Mouse (Mus musculus): Measurements from ENCODE around the gene Myl10. TPM values are rescaled to one million over a fixed set of nuclear protein-coding genes. Genes with fewer than 3 reads are reported as not detected.
"Not testable (repeated sequence)": the region's sequence is repeated elsewhere in the genome, so short reads cannot be mapped to it uniquely, and the experiment has no call there.

Myl10 gene
- polyA plus RNA-seq, 1 experiment from 2014 or later: not detected

GRCm38 (mm10) chr5:136726271-136726670, 33.3 kb downstream of the Myl10 start:
- not testable (repeated sequence) for H3K36me3 ChIP-seq; H3K4me3 ChIP-seq; H3K27me3 ChIP-seq (replicated peaks); H3K9ac ChIP-seq; ATAC-seq (ENCODE audit: insufficient number of reproducible peaks, low FRiP score); H3K27ac ChIP-seq (ENCODE audit: poor library complexity, severe bottlenecking); H3K4me2 ChIP-seq; H3K4me1 ChIP-seq (replicated peaks)
- WGBS: 90% methylated on average over 5 of the region's 5 CpGs
- peaks cover 14% of the 10 kb centered on the region for H3K9me3 ChIP-seq (replicated peaks)

DNA sequence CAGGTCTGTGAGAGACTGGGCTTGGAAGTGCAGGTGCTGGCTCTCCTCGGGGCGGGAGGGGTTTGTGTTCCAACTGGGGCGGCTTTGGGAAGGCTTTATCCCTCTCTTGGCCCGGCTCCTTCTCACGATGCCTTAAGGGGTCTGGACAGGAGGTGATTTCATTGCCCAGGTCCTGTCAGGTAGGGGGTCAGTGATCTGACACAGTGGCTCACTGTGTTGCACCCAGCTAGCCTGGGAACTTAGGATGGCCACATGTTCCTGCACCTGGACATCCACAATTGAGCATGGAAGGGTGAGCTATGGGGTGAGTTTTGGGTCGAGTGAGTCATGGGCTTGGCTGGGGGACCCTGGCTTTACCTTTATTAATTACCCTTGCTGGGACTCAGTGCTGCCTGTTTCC, 46.0 kb downstream of the Myl10 start:
- no peak for ATAC-seq (ENCODE audit: insufficient number of reproducible peaks, low FRiP score)
- Histone ChIP-seq H3K36me3 (no peaks in the 10 kb centered on the region), H3K9me3 (replicated peaks) (0 out of 2 replicates have a peak, but pooled peaks cover 4% of the 10 kb centered on the region), H3K4me2 (no peak overlapping the region), H3K4me3 (no peak overlapping the region), H3K4me1 (replicated peaks) (no peaks in the 10 kb centered on the region), H3K27me3 (replicated peaks) (no peaks in the 10 kb centered on the region), H3K27ac (ENCODE audit: poor library complexity, severe bottlenecking) (no peak overlapping the region), H3K9ac (no peak overlapping the region)
- WGBS: 64% methylated on average over 6 of the region's 6 CpGs

GRCm38 (mm10) chr5:136746596-136746995, 53.6 kb downstream of the Myl10 start:
- Histone ChIP-seq H3K4me2 (no peak overlapping the region), H3K27me3 (replicated peaks) (no peaks in the 10 kb centered on the region), H3K9ac (no peak overlapping the region), H3K4me1 (replicated peaks) (no peaks in the 10 kb centered on the region), H3K27ac (ENCODE audit: poor library complexity, severe bottlenecking) (no peak overlapping the region), H3K4me3 (no peak overlapping the region), H3K36me3 (peaks cover 45% of the 10 kb centered on the region), H3K9me3 (replicated peaks) (peaks cover 66% of the 10 kb centered on the region)
- no peak for ATAC-seq (ENCODE audit: insufficient number of reproducible peaks, low FRiP score)
- 77% methylated on average over 9 of the region's 9 CpGs for WGBS

Other genes starting within 250 kb of the Myl10 start
- gene Cux1, start 125.7 kb upstream of the Myl10 start, polyA plus RNA-seq (2016; fragmentation: Nextera tagmentation; extraction: Ambion mirVana): 81.0 and 85.4 TPM in 2 replicates
- gene Col26a1, start 190.1 kb downstream of the Myl10 start, polyA plus RNA-seq (2016; fragmentation: Nextera tagmentation; extraction: Ambion mirVana): 21.4 and 21.6 TPM in 2 replicates
- gene Ift22, start 215.0 kb downstream of the Myl10 start, polyA plus RNA-seq (2016; fragmentation: Nextera tagmentation; extraction: Ambion mirVana): 36.9 and 40.9 TPM in 2 replicates